Mouse (Mus musculus) kidney, adult 2 months (tissue): ENCODE measurements around the gene Nip7. TPM values are rescaled to one million over a fixed set of nuclear protein-coding genes. Genes with fewer than 3 reads are reported as not detected.

ENCODE experiments used
- DNase-seq: peaks from one replicate; pipeline ENCODE4 v3.0.0; 2021
- H3K27ac ChIP-seq: fragments of 200-500 bp; 2 replicates; pipeline ENCODE4 v1.5.1; 2012; ENCODE audit warnings: low read depth, low read length, control low read depth, inconsistent platforms; ENCODE audit not compliant: insufficient read depth
- H3K27me3 ChIP-seq: fragments of 200-500 bp; replicated peaks from 2 replicates; pipeline ENCODE4 v1.6.1; 2012; ENCODE audit warnings: mild to moderate bottlenecking, moderate library complexity, low read length, inconsistent platforms; ENCODE audit not compliant: control insufficient read depth, insufficient read depth
- H3K36me3 ChIP-seq: fragments of 200-500 bp; 2 replicates; pipeline ENCODE4 v1.6.1; 2012; ENCODE audit warnings: mild to moderate bottlenecking, moderate library complexity, low read length, inconsistent platforms; ENCODE audit not compliant: control insufficient read depth, insufficient read depth
- H3K4me1 ChIP-seq: fragments of 200-500 bp; 2 replicates; pipeline ENCODE4 v1.6.1; 2011; ENCODE audit warnings: low read length; ENCODE audit not compliant: control insufficient read depth, insufficient read depth
- H3K4me3 ChIP-seq: fragments of 200-500 bp; 2 replicates; pipeline ENCODE4 v1.5.1; 2011; ENCODE audit warnings: mild to moderate bottlenecking, low read depth, low read length, control low read depth; ENCODE audit not compliant: insufficient read depth
- CTCF ChIP-seq: fragments of 200-500 bp; conservative IDR thresholded peaks from 2 replicates; pipeline ENCODE4 v1.5.1; 2011; ENCODE audit warnings: low read depth, mild to moderate bottlenecking, control low read depth, low read length, moderate library complexity, mixed read lengths; ENCODE audit not compliant: insufficient read depth, insufficient read length
- POLR2A ChIP-seq: fragments of 200-500 bp; IDR thresholded peaks from one replicate; pipeline ENCODE4 v1.6.1; 2011; ENCODE audit warnings: low read depth, low read length, control low read depth
- WGBS: fragments of 180-500 bp; shearing (Covaris S2); methylation state at CpG from one replicate; pipeline ENCODE4 v1.1.7; 2018; 5-methylcytosine and 5-hydroxymethylcytosine counted together
- polyA plus RNA-seq: library from polyadenylated mRNA; depleted of rRNA; stranded (reverse); fragments of >200 nt; gene quantifications from 2 replicates; pipeline ENCODE4 v1.2.3, GENCODE M21; 2012; rRNA removed

The Nip7 gene
- polyA plus RNA-seq: 38.2 and 54.3 TPM in 2 replicates

- Histone ChIP-seq H3K4me1 (peaks cover 3% of the 10 kb centered on the region; the same call in 1 of the 2 replicates), H3K4me3 (peak within 1 kb of the TSS; percentile 90), H3K36me3 (no peaks in the 10 kb centered on the region), H3K27ac (peak within 1 kb of the TSS; percentile 42), H3K27me3 (no peaks in the 10 kb centered on the region)
- WGBS: under 1% methylated on average over 88 of the region's 88 CpGs
- peak; percentile 99 for DNase-seq
- TF ChIP-seq CTCF: no peak
- TF ChIP-seq POLR2A: peak; percentile 48
Observed at GRCm38 (mm10) chr8:107056076-107056972, at the start of gene Nip7, which contains the start of gene Cog8. TSS of gene Nip7 (plus strand) at chr8:107056877. TSS of gene Cog8 (minus strand) at chr8:107056689.

DNA sequence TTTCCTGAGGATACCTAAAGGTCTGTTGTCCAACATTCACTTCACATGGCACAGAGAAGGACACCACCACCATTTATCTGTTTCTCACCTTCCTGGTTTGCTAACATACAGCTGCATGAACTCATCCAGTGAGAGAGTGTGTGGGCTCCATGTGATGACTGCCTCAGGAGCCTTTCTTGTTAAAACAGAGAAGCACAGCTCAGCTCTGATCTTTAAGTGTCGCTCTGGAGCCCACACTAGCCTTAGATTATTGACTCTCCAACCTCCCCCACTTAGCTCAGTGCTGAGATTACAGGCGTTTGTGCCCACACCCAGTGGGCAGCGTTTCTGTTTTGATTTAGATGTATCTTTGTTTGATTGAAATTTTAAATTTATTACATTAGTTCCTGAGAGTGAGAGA is 48.9 kb upstream of the Nip7 start:
- no peaks in the 10 kb centered on the region for H3K4me1 ChIP-seq
- no peak for DNase-seq
- H3K27ac ChIP-seq: no peak overlapping the region
- 85% methylated on average over 3 of the region's 3 CpGs for WGBS
- no peak for TF ChIP-seq POLR2A
- TF ChIP-seq CTCF: no peak
- H3K27me3 ChIP-seq: no peaks in the 10 kb centered on the region
- no peak overlapping the region for H3K4me3 ChIP-seq
- H3K36me3 ChIP-seq: peaks cover 2% of the 10 kb centered on the region; the same call in 1 of the 2 replicates

DNA sequence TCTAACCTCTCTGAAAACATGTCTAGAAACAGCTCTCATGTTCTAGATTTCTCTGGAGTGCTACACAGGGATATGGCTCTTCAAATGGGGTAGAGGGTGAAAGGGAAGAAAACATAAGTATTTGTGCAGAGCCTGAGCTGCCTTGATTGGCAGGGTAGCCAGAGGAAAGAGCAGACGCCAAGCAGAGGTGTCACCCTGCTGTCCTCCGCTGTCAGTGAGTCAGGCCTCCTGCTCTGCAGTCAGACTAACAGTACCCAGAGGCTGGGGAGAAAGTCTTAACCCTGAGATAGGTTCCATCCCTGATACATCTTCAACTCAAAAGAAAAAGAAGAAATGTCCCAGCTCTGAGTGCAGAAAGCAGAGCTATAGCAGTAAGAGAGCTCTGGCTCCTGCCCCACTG is 44.0 kb upstream of the Nip7 start:
- H3K36me3 ChIP-seq: peaks cover 3% of the 10 kb centered on the region; the same call in 1 of the 2 replicates
- no peaks in the 10 kb centered on the region for H3K27me3 ChIP-seq
- 89% methylated on average over 2 of the region's 2 CpGs for WGBS
- no peak overlapping the region for H3K27ac ChIP-seq
- TF ChIP-seq CTCF (no peak), POLR2A (no peak)
- no peak for DNase-seq
- H3K4me1 ChIP-seq: no peaks in the 10 kb centered on the region
- H3K4me3 ChIP-seq: no peak overlapping the region

GRCm38 (mm10) chr8:107014915-107015314 is 41.8 kb upstream of the Nip7 start:
- Histone ChIP-seq H3K36me3 (peaks cover 3% of the 10 kb centered on the region; the same call in 1 of the 2 replicates), H3K27me3 (no peaks in the 10 kb centered on the region), H3K27ac (no peak overlapping the region), H3K4me3 (no peak overlapping the region), H3K4me1 (no peaks in the 10 kb centered on the region)
- TF ChIP-seq CTCF (no peak), POLR2A (no peak)
- no peak for DNase-seq
- 68% methylated on average over 1 of the region's 1 CpGs for WGBS

- H3K36me3 ChIP-seq: no peaks in the 10 kb centered on the region
- H3K4me3 ChIP-seq: no peak overlapping the region
- no peak overlapping the region for H3K27ac ChIP-seq
- no peak for TF ChIP-seq CTCF
- TF ChIP-seq POLR2A: no peak
- H3K4me1 ChIP-seq: no peaks in the 10 kb centered on the region
- WGBS: 87% methylated on average over 8 of the region's 8 CpGs
- DNase-seq: no peak
- no peaks in the 10 kb centered on the region for H3K27me3 ChIP-seq
Observed at GRCm38 (mm10) chr8:107023479-107023878, 33.2 kb upstream of the Nip7 start.

DNA sequence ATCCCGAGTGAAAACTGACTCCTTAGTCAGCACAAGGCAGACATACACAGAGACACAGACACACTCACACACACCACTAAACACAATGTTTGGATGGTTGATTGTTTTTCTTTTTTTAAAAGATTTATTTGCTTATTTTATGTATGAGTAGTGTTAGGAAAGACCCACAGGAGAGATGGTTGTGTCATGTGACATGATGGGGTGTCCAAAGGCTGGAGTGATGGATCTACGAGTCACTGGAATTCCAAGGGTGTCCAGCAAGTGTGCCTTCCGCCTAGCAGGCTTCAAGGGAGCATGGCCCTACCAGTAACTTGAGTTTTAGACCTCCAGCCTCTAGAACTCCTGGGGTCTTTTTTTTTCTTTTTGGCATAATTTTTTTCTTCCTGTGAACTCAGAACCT is 27.4 kb upstream of the Nip7 start:
- peaks cover 12% of the 10 kb centered on the region for H3K4me1 ChIP-seq
- WGBS: 70% methylated on average over 3 of the region's 3 CpGs
- no peak overlapping the region for H3K4me3 ChIP-seq
- H3K36me3 ChIP-seq: no peaks in the 10 kb centered on the region
- no peak overlapping the region for H3K27ac ChIP-seq
- H3K27me3 ChIP-seq: no peaks in the 10 kb centered on the region
- no peak for TF ChIP-seq POLR2A
- no peak for TF ChIP-seq CTCF
- DNase-seq: no peak

DNA sequence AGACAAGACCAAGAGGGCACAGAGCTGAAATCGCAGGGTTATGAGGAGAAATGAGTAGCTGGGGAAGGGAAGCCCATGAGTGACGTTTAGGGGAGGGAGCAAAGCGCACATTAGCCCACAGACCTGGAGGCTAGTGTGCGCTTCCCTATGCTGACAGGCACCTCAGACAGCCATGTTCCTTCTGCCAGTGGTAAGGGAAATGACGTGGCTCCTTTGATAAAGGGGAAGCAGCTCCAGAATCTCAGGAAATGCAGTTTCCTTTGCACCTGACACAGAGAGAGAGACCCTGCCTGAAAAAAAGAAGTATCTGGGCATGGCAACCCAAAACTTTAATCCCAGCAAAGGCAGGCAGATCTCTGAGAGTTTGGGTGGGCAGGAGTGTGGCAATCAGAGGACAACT is 26.6 kb upstream of the Nip7 start:
- H3K4me3 ChIP-seq: no peak overlapping the region
- no peaks in the 10 kb centered on the region for H3K36me3 ChIP-seq
- H3K27me3 ChIP-seq: no peaks in the 10 kb centered on the region
- no peak for DNase-seq
- TF ChIP-seq CTCF: no peak
- no peak for TF ChIP-seq POLR2A
- 63% methylated on average over 5 of the region's 5 CpGs for WGBS
- H3K27ac ChIP-seq: no peak overlapping the region
- H3K4me1 ChIP-seq: peaks cover 12% of the 10 kb centered on the region
